Mouse (Mus musculus) A20 (cell line): ENCODE results near the gene Fzd5.

Experiments
- DNase-seq: peaks from one replicate; pipeline ENCODE4 v3.0.0-alpha.2; 2011; ENCODE audit warnings: low read depth, low spot score

Gene Fzd5

DNA sequence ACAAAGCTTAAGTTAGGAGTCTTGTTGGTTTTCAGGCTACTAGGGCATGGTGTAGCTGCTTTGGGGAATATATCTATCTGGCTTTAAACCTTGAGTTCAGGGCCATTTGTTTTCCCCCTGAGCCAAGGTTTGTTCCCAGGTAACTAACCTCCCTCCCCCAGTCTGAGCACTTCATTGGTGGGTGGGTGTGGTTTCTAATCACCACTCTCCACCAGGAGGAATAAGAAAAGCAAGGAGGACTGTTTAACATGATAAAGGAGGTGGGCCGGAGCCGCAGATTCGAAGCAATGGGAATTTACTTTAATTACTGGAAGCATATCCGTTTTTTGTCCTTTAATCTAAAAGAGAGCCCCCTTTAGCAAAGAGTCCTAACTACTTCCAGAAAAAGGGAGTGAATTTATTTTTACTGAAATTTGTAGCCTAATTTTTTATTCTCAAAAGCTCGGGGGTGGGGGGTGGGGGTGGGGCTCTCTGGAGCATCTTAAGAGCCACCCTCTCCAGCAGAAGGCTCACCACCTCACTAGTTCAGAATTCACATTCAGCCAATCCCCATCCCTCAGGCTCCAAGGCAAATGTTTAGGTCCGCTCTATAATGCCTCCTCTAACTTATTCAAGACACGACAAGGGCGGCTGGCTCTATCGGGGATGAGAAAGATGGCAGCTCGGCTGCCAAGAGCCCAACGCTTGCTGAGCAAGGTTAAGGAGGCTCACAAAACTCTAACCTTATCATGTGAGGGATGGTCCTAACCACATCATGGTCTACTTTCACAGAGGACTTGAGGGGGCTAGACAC, 3.9 kb downstream of the Fzd5 start:
- DNase-seq = no peak

DNA sequence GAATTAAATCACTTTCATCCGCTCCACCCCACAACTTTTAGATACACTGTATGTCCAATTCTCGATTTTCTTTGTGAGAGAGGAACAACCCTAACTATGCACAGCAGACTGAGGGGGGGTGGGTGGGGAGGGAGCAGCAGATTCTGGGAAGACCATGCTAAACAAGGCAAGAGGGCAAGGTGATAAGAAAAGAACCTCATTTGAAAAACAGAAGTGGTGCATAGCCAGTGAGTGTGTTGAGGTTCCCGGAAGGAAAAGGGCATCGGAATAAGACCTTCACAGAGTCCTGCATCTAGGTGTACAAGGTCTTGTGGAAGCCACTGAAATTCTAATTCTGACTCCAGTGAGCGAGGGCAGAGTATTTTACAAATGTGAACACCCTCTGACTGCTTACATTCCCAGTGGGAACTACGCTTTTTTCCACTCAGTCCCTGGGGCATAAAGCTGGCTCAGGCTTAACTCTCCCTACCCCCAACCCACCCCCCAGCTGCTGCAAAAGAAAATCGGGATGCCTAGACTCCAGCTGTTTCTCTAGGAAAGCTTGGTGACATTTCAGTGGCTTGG, 4.8 kb downstream of the Fzd5 start:
- DNase-seq = no peak

DNA sequence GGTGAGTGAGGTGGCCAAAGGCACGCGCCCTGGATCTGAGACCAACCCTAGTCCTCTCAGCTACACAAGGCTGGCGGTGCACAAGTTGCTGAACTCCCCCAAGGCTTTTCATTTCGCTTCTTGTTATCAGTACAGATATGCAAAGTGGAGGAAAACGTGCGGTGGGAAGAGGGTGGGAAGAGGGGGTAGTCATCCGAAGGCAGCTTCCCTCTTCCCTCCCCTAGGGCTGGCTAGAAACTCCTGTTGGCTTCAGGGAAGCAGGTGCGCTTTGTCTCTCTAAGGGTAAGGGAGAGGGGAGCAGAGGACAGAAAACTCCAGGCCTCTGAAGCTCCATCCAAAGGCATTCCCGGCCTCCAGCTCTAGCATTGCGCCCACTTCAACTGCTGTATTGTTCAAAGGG, 5.4 kb downstream of the Fzd5 start:
- DNase-seq = no peak

DNA sequence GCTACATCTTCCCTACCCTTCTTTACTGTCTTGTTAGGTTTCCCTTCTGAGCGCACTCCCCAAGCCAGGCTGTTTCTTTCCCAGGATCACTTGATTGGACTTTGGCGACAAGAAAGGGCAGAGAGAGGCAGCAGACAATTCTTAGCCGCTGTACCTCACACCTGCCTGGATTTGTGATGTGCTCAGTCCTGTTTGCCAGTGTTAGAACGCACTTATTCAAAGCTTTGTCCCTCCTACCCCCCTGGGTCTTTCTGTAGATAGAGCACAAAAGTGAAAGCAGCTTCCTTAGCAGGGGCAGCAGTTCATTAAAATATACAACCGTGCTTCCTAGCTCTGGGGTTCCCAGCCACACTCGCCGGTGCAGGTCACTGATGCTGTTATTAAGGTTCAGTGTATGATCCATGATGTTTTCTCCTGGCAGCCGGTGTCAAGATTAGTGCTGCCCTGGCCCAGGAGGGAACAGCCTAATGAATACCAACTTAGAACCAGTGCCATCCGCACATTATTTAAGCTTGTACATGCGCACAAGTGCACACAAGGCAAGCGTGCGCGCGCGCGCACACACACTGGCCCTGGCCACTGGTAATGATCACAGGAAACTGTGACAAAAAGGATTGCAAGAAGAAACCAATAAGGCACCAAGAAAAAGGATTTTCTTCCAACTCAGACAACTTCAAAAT, 6.1 kb downstream of the Fzd5 start:
- no peak for DNase-seq

DNA sequence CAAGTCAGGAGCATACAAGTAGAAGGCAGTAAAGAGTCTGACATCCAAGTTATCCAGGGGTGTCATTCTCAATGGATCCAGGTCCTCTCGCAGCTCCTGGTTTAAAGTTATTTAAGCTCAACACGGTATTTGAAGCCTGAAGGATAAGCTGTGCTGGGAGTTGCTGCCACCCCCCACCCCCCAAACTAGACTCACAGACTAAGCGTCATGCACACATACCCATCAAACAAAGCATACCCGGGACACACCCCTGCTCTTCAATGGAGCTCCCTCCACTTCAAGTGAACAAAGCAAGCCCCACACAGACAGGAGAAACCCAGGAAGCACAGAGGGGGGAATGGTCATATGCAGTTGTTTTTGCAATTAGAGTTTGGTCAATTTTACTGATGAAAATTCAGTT, 7.5 kb downstream of the Fzd5 start:
- DNase-seq = no peak

DNA sequence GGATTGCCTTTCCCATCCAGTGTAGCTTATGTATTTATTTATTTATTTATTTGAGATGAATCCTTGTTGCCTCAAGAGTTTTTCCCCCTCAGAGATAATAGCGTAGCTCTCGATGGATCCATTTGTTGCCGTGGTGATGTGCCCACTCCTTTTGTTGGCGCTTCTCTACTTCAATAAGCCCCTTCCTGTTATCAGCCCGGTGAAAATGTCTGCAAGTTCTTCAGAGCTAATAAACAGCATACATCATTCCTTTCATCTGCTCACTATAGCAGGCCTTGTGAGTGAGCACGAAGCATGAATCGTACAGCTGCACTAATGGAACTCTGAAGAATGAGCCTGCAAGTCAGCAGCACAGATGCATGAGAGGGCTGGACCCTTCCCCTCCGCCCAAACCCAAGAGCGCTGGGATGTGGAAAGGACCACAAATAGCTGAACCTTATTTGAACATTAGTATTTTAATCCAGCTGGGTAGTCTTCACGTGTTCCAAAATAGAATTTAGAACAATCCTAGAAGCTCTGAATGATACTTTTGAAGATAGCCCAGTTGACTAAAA, 16.4 kb downstream of the Fzd5 start:
- no peak for DNase-seq

DNA sequence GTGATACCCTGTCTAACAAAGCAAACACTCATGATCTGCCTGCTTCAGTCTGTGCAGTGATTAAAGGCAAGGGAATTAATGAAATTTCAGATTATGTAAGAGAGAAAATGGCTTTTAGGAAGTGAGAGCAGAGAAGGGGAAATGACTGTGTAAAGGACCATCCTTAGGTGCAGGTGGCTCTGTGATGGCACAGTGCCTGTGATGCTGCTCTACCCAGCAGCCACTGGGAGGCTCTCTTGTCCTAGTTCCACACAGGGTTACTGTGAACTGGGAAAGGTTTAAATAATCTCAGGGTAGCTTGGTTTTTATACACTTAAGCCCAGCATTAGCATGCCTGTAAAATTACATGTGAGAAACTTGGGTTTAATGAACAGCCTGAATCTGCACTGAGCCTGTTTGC, 20.0 kb downstream of the Fzd5 start:
- peak; percentile 89 for DNase-seq

DNA sequence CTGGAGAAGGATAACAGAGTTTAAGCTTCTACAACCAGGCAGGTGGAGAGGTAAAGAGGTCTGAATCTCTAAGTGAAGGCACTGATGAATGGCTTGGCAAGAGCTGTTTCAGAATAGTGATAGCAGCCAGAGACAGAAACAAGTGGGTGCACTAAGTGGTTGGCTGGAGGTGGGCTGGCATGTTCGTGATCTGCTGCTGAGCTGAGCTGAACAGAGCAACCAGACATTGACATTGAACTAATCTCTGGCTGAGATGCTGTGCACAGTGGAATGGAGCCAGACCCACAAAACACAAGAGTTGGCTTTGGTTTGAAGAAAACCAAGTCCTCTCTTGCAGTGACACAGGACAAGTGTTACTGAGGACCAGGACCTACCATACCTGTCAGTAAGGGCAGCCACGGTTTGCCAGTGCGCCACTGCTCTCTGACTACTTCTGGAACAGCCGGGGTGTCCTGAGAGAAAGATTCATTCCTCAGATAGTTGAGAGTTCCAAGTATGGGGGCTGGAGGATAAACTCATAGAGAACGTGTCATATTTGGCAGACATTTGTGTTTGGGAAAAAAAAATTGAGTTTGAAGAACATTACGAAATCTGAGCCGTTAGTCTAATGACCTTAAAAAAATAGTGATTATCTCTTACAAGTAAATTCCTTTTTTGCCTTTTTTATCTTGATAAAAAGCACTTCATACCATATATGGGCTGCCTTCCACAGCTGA, 20.8 kb downstream of the Fzd5 start:
- peak; percentile 21 for DNase-seq

DNA sequence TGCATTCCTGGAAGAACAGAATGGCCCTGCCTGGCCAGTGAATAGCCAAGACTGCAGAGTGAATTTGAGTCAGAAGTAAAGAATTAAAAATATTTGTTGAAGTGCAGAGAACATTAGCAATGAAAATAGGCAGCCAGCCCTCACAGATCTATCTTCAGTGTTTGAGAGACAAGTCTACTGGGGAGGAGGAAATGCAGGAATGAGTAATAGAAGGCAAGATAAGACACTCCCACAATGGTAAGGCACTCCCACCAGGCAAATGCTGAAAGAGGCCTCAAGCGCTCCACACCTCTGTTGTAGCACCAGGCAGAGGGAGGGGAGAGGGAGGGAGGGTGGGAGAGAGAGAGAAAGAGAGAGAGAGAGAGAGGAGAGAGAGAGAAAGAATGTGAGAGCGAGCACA, 22.1 kb downstream of the Fzd5 start:
- DNase-seq = peak; percentile 17

DNA sequence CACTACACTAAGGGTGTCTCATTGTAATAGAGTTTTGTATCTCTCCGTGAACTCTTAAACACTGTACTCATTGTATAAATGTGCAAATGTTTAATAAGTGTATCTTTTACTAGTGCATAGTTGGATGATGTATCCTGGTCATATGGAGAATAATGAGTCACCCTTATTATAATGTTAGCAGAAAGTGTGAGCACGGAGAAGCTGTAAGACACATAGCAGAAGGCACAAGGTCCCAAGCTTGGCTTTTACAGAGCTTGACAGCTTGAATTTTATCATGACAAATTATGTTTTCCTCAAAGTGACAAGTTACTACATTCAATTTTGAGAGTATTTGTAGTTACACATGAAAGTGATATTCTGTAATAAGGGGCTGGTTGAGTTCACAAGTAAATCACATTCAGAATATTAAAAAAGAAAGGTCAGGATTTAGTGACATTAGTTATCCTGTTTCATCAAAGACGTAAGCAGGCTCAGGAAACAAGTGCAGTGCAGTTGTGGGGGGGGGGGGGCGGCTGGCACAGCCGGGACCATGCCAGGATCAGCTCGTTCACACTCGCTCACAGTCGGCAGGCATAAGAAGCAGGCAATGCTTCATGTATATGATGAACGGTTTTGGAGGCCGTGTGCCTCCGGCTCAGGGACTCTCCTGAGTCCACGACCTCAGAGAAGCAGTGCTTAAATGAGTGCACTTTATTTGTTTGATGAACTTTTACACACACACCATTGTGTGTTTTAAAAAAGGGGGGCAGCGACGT, 25.4 kb downstream of the Fzd5 start:
- no peak for DNase-seq

DNA sequence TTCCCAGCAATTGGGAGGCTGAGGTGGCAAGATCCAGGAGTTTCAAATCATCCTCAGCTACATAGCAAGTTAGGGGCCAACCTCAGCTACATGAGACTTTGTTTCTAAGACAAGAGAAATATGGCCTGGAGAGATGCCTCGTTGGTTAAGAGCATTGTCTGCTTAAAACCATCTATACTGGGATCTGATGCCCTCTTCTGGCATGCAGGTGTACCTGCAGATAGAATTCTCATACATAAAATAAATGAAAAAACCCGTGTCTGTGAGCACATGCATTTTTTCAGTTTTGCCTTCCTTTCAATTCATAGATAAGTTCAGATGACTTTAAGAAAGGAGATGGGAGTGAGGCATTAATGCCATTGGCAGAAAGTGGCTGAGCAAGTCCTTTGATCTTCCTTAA, 27.7 kb downstream of the Fzd5 start:
- DNase-seq = peak; percentile 69

DNA sequence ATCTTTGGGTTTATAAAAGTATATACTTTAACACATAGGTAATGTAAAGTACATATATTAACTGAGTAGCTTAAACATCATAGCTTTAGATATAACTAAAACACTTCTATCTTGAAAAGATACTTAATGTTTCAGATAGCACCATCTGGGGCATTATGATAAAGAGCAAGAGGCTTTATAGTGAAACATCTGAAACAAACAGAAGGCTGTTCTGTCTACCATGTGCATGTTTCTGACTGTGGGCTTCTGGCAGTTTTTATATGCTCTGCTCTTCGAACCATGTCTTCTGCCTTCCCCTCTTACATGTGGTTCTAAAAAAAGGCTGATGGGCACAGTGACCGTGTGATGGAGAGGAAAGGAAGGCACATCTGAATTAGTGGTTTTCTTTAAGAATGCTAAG, 30.9 kb downstream of the Fzd5 start:
- DNase-seq = peak; percentile 21

DNA sequence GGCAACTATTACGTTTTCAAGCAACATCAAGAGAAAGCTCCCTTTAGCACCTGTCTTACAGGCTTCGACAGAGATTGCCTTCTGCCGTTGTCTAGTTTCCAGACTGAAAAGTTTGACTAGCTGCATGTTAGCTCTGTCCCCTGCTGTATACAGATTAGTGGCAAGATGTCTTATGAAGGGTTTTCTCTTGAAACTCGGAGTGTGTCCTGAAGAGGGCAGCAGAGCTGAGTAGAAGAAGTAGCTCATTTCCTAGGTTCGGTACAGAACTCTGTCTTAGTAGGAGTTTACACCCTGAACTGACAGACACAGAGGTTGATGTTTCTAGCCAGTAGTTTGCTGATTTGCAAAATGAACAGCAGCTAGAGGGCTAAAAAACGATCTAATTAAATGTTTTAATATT, 32.3 kb downstream of the Fzd5 start:
- peak; percentile 79 for DNase-seq

DNA sequence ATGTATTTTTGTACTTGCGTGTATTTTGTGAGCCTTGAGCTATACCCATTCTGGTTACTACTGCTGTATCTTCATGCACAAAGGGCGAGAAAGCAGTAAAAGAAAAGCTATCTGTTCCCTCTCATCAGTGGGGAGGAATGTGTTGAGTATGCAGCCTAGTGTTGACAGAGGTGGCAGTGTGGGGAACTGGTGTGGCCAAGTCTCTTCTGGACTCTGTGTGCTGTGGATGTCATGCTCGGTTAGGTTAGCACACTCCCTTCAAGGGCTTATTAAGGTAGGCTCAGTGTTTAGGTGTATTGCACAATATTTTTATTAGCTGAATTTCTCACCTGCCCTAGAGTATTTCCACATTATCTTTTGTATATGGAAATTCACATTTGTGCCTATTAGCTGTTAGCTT, 35.8 kb downstream of the Fzd5 start:
- no peak for DNase-seq

DNA sequence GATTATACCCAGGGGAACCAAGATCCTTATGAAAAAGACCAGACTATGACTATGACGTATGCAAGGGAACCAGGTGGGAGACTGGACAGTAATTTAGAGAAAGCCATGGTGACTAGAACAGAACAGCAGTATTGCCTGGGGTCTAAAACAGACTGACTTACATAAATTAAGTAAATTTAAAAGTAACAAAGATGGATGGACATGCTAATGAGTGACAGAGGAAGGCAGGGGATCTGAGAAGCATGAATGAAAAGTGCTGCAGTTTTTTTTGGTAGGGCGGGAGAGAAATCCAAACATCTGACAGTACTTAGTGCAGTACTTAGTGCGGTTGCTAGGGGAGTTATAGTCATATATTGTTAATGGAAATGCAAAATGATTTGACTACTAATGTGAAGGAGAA, 42.4 kb downstream of the Fzd5 start:
- no peak for DNase-seq

DNA sequence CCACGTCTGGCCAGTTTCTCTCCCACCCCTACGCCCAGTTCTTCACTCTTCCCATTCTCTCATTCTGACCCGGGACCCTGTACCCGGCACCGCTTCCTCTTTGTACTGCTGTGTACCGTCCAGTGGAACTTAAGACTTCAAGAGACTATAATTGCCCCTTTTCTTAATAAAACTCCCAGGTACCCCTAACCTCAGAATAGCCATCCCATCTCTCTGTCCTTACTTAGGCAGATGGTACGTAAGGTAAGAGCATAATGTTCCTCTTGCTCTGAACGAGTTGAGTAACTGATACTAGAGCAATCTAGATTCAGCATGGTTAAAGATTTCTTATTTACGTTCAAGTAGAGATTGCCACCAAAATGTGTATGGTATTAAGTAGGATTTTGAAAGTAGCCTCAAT, 46.0 kb downstream of the Fzd5 start:
- DNase-seq = peak; percentile 60

DNA sequence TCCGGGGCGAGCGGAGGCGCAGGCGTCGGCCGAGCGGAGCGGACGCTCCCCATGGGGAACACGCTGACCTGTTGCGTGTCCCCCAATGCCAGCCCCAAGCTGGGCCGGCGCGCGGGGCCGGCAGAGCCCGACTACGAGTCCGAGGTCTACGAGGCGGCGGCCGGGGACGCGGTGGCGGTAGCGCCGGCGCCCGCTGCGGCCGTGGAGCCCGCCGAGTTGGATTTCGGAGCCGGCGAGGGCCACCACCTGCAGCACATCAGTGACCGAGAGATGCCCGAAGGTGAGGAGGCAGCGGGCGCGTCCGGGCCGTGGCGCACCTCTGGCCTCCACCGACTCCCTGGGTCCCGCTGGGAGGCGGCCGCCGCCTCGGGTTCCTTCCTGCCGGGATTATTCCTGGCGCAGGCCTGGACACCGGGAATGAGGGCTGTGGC, 46.4 kb downstream of the Fzd5 start:
- peak; percentile 63 for DNase-seq

DNA sequence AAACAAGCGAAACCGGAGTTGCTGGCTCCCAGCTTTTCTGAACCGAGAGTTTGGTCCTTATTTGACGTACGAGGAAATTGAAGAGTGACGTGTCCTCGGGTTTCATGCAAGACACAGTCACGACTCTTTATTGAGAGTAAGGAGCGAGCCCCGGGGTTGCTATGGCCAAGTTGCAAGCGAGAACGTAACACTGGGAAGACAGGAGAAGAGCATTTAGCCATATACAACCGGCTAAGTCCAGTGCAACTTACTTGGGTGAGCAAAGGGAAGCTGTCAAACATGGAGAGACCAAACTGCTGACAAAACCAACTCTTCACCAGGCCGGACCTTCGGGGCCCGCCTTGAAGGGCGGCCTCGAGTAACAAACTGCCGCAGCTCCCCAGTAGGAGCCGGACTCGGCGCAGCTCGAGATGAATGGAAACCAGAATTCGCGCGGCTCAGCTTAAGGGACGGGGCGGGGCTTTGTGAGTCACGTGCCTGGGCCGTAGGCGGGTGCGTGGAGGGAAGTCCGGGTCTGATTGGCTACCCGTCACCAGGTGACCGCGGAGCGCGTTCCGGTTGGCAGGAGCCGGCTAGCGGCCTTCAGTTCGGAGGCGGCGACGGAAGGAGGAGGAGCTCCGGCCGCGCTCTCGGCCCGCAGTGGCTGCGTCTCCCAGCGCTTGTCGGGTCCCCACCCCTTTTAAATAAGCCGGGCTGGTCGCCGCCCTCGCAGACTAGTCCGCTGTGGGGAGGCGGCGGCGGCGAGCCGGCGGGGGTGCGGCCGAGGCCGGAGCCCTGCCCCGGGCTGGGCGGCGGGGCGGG, 47.1 kb downstream of the Fzd5 start, which contains the start of gene Ccnyl1:
Ccnyl1 (plus strand) TSS at position 243 of the 801 bp plus-strand sequence.
- peak; percentile 99 for DNase-seq

DNA sequence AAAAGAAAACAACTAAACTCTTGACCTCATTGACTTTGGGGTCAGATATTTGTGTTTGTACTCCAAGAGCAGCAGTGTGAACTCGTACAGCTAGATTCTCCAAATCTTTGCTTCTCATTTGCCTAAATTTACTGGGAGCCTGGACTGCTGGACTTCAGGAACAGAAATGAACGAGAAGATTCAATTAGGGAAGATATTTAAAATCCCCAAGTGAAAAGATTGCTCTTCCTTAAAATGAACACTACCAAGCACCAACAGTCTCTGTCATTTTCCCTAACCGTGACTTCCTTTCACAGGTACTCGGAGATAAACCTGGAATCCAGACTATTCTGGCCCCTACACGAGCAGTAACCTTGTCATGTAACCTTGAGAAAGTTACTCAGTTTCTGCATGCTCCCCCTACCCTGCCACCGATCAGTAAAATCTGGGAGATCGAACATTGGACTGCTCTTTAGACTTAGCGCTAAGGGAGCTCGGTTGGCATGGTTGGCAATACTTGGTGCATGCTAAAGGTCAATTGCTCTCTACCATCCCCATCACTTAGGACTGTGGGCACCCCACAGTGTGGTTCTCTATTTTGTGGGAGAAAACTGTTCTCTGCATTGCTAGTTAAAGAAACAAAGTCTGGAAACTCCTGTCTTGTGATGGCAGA, 47.9 kb downstream of the Fzd5 start:
- no peak for DNase-seq

DNA sequence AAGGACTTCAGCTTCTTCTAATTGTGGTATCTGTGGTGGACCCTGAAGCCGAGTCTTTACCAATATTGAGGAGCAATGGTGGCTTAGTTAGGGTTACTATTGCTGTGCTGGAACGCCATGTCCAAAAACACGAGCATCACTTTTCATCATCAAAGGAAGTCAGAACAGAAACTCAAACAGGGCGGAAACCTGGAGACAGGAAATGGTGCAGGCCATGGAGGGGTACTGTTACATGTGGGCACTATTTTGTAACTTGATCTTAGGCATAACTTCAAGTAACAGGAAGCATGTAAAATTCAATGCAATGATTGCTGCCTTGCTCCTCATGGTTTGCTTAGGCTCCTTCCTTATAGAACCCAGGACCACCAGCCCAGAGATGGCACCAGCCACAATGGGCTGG, 49.5 kb downstream of the Fzd5 start:
- DNase-seq = no peak
